Mouse (Mus musculus) hindbrain, postnatal 0 days (tissue): ENCODE measurements around the gene Dact3. TPM values are rescaled to one million over a fixed set of nuclear protein-coding genes. Genes with fewer than 3 reads are reported as not detected.

Experiments
- ATAC-seq: fragments of 200-750 bp; cut with Nextera tagmentation; 2 replicates; pipeline ENCODE4 v1.8.0; 2017; ENCODE audit warnings: mild to moderate bottlenecking, moderate TSS enrichment, moderate library complexity
- DNase-seq: peaks from one replicate; pipeline ENCODE4 v3.0.0-alpha.2; 2015; ENCODE audit warnings: low spot score
- H3K27ac ChIP-seq: fragments of 300-500 bp; sonication (generic); 2 replicates; pipeline ENCODE4 v1.5.1; 2014; ENCODE audit warnings: mild to moderate bottlenecking
- H3K27me3 ChIP-seq: fragments of 300-500 bp; sonication (generic); 2 replicates; pipeline ENCODE4 v1.6.1; 2014; ENCODE audit warnings: low read length, mixed read lengths; ENCODE audit not compliant: insufficient read depth
- H3K36me3 ChIP-seq: fragments of 300-500 bp; sonication (generic); 2 replicates; pipeline ENCODE4 v1.6.1; 2014; ENCODE audit warnings: low read length, mixed read lengths; ENCODE audit not compliant: insufficient read depth
- H3K4me1 ChIP-seq: fragments of 300-500 bp; sonication (generic); 2 replicates; pipeline ENCODE4 v1.6.1; 2014; ENCODE audit warnings: antibody characterized with exemption, low read length, mixed read lengths; ENCODE audit not compliant: insufficient read depth
- H3K4me2 ChIP-seq: fragments of 300-500 bp; sonication (generic); 2 replicates; pipeline ENCODE4 v1.6.1; 2014; ENCODE audit warnings: low read depth, mild to moderate bottlenecking, low read length, moderate library complexity, mixed read lengths
- H3K4me3 ChIP-seq: fragments of 300-500 bp; sonication (generic); 2 replicates; pipeline ENCODE4 v1.5.1; 2014; ENCODE audit warnings: low read length
- H3K9ac ChIP-seq: fragments of 300-500 bp; sonication (generic); replicated peaks from 2 replicates; pipeline ENCODE4 v1.6.1; 2014; ENCODE audit warnings: mild to moderate bottlenecking, low read length, moderate library complexity, mixed read lengths
- H3K9me3 ChIP-seq: fragments of 300-500 bp; sonication (generic); 2 replicates; pipeline ENCODE4 v1.6.1; 2016; ENCODE audit warnings: low read length, mixed read lengths
- CTCF ChIP-seq: IDR thresholded peaks from 2 replicates; pipeline ENCODE4 v1.5.1; 2016; ENCODE audit warnings: antibody characterized with exemption, control low read depth, low read depth
- WGBS: fragments of 180-500 bp; shearing (Covaris S2); extraction: QIAGEN DNeasy Blood & Tissue Kit; methylation state at CpG from one replicate; pipeline ENCODE4 v1.1.7; 2014; 5-methylcytosine and 5-hydroxymethylcytosine counted together
- polyA plus RNA-seq: library from polyadenylated mRNA; unstranded; fragments of >200 nt; fragmentation: Nextera tagmentation; extraction: Ambion mirVana; gene quantifications from 2 replicates; pipeline ENCODE4 v1.2.1, GENCODE M21; 2015
- total RNA-seq: library from RNA; depleted of rRNA; stranded (reverse); fragments of >200 nt; gene quantifications from 2 replicates; pipeline ENCODE4 v1.2.3, GENCODE M21; 2014

The Dact3 gene
- total and polyA plus RNA-seq, 2 experiments from 2014 or later: 7.2 to 85.9 TPM

DNA sequence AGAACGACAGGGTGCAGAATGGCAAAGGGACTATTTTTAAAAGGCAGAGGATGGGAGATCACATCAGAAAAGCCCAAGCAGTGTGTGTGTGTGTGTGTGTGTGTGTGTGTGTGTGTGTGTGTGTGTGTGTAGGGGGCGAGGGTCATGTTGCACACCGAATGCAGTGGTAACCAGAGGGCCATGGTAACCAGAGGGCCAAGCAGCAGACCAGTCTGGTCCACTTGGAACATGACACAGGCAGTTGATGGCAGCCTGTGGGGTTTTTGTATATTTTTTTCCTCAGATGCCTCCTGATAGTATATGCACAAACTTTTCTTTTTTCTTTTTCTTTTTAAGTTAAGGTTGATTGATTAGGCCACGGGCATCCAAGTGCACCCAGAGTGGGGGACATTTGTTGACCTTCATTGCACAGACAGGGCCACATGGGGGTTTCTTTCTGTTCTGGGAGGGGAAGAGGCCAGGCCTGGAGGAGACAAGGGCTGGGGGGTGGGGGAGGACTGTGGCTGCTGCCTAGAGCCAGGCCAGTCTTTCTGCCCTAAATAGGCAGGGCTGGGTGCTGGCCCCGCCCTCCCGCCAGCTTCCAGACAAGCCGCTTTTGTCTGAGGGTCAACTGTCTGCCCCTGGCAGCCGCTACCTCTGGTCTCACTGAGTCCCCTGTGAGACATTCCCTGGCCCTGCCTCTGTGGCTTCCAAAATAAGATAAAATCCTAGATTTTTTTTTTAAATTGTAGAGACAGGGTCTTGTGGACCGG lies 4.9 kb downstream of the Dact3 start:
- Histone ChIP-seq H3K27ac (no peak overlapping the region), H3K4me1 (peaks cover 5% of the 10 kb centered on the region), H3K27me3 (no peaks in the 10 kb centered on the region; the same call in 1 of the 2 replicates), H3K4me2 (no peak overlapping the region), H3K9me3 (no peaks in the 10 kb centered on the region), H3K9ac (no peak overlapping the region), H3K4me3 (no peak overlapping the region), H3K36me3 (peaks cover 7% of the 10 kb centered on the region; the same call in 1 of the 2 replicates)
- ATAC-seq (no peak), DNase-seq (peak; percentile 53)
- WGBS: 27% methylated on average over 9 of the region's 9 CpGs
- TF ChIP-seq CTCF: no peak

DNA sequence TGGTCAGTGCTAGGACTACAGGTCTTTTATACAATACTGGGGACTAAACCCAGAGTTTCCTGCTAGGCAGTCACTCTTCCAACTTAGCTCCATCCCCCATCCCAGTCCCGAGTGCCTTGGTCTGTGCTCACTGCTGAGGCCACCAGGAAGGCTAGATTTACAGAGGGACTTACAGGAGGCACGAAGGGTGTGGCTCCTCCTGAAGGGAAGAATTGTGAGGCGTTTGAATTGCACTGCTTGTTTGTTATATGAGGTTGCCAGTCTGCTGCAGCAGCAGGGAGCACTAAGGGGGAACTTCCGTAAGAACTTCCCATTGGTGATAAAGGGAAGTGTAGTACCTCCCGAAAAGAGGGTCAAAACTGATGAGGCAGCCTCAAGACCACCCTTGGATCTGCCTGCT lies 5.5 kb downstream of the Dact3 start:
- H3K36me3 ChIP-seq: peaks cover 7% of the 10 kb centered on the region; the same call in 1 of the 2 replicates
- H3K27ac ChIP-seq: no peak overlapping the region
- peaks cover 5% of the 10 kb centered on the region for H3K4me1 ChIP-seq
- ATAC-seq (no peak), DNase-seq (no peak)
- H3K4me2 ChIP-seq: no peak overlapping the region
- TF ChIP-seq CTCF: no peak
- no peaks in the 10 kb centered on the region; the same call in 1 of the 2 replicates for H3K27me3 ChIP-seq
- no peak overlapping the region for H3K4me3 ChIP-seq
- H3K9ac ChIP-seq: no peak overlapping the region
- WGBS: 22% methylated on average over 5 of the region's 5 CpGs
- no peaks in the 10 kb centered on the region for H3K9me3 ChIP-seq

DNA sequence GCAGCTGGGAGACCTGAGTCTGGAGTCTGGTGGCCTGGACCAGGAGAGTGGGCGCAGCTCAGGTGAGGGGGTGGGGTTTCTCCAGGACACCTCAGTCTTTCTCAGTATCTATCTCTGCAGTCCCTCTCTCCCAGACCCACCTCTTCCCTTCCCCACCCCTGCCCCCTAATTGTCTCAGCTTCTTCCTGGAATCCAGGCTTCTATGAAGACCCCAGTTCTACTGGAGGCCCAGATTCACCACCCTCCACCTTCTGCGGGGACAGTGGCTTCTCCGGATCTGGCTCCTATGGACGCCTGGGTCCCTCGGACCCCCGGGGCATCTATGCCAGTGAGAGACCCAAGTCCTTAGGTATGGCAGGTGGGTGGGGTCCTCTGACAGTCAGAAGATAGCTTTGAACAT lies 8.0 kb downstream of the Dact3 start:
- peaks cover 15% of the 10 kb centered on the region; the same call in 1 of the 2 replicates for H3K36me3 ChIP-seq
- H3K27me3 ChIP-seq: no peaks in the 10 kb centered on the region; the same call in 1 of the 2 replicates
- WGBS: 93% methylated on average over 6 of the region's 6 CpGs
- no peak for DNase-seq
- H3K4me3 ChIP-seq: no peak overlapping the region
- no peaks in the 10 kb centered on the region for H3K4me1 ChIP-seq
- H3K4me2 ChIP-seq: no peak overlapping the region
- ATAC-seq: no peak
- no peak overlapping the region for H3K9ac ChIP-seq
- no peak for TF ChIP-seq CTCF
- no peak overlapping the region for H3K27ac ChIP-seq
- H3K9me3 ChIP-seq: no peaks in the 10 kb centered on the region

DNA sequence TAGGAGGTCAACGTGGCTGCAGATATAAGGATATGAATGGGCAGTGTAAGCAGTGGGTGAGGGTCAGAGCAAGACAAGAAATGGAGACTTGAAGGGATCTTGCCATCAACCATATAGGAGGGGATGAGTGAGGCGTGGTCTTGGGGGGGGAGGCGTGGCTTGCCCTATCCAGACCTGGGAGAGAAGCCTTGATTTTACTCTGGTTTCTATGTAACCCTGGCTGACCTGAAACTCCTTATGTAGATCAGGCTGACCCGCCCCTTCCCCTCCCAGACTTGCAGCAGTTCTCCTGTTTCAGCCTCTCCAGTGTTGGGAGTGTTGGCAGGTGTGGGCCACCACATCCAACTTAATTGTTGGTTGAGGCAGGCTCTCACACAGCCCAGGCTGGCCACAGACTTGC lies 9.2 kb downstream of the Dact3 start:
- Histone ChIP-seq H3K4me1 (no peaks in the 10 kb centered on the region), H3K36me3 (peaks cover 17% of the 10 kb centered on the region; the same call in 1 of the 2 replicates), H3K4me2 (no peak overlapping the region), H3K9ac (no peak overlapping the region), H3K27ac (no peak overlapping the region), H3K4me3 (no peak overlapping the region), H3K9me3 (no peaks in the 10 kb centered on the region), H3K27me3 (no peaks in the 10 kb centered on the region; the same call in 1 of the 2 replicates)
- ATAC-seq: no peak
- TF ChIP-seq CTCF: no peak
- DNase-seq: no peak
- 75% methylated on average over 4 of the region's 4 CpGs for WGBS

DNA sequence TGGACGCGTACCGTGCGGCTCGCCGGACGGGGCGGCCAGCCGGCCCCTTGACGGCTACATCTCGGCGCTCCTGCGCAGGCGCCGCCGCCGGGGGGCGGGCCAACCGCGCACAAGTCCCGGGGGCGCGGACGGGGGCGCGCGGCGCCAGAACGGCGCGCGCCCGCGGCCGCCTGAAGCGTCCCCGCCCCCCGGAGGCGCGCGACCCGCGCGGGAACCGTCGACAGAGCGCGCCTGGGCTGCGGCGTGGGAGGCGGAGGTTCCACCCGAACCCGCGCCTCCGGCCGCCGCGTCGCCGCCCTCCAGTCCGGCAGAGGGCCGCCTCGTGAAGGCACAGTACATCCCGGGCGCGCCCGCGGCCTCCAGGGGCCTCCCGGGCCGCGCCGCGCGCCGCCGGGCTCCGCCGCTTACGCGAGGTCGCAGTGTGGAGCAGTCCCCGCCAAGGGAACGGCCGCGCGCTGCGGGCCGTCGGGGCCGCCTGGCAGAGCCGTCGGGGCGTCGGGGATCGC lies 10.2 kb downstream of the Dact3 start:
- 13% methylated on average over 53 of the region's 95 CpGs for WGBS
- peak; percentile 22; the same call in 1 of the 2 replicates for ATAC-seq

DNA sequence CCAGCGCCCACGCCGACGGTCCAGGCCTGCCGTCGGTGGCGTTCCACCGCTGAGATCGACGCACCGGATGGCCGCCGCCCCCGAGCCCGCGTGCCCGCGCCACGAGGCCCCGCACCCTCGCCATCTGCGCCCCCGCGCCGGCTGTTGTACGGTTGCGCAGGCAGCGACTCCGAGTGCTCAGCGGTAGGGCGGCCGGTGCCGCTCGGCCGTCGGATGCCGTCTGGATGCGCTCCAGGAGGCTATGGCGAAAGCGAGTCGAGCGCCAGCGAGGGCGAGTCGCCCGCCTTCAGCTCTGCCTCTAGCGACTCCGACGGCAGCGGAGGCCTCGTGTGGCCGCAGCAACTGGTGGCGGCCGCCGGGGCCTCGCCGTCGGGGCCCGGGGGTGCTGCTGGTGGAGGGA lies 10.8 kb downstream of the Dact3 start:
- TF ChIP-seq CTCF: no peak
- 49% methylated on average over 53 of the region's 59 CpGs for WGBS
- peaks cover 17% of the 10 kb centered on the region; the same call in 1 of the 2 replicates for H3K36me3 ChIP-seq
- no peaks in the 10 kb centered on the region for H3K9me3 ChIP-seq
- H3K4me3 ChIP-seq: peak overlapping the region; percentile 16; the same call in 1 of the 2 replicates
- H3K4me1 ChIP-seq: no peaks in the 10 kb centered on the region
- ATAC-seq: peak; percentile 21; the same call in 1 of the 2 replicates
- no peaks in the 10 kb centered on the region; the same call in 1 of the 2 replicates for H3K27me3 ChIP-seq
- no peak overlapping the region for H3K27ac ChIP-seq
- no peak for DNase-seq
- no peak overlapping the region for H3K9ac ChIP-seq
- no peak overlapping the region for H3K4me2 ChIP-seq

More for the DNA sequence above, 10.2 kb downstream of the Dact3 start:
- Histone ChIP-seq H3K4me1 (no peaks in the 10 kb centered on the region), H3K4me2 (peak overlapping the region; percentile 19; the same call in 1 of the 2 replicates), H3K36me3 (peaks cover 17% of the 10 kb centered on the region; the same call in 1 of the 2 replicates), H3K4me3 (peak overlapping the region; percentile 16; the same call in 1 of the 2 replicates), H3K9me3 (no peaks in the 10 kb centered on the region), H3K9ac (no peak overlapping the region), H3K27me3 (no peaks in the 10 kb centered on the region; the same call in 1 of the 2 replicates), H3K27ac (no peak overlapping the region)
- no peak for TF ChIP-seq CTCF
- DNase-seq: peak; percentile 60
